Mouse (Mus musculus) brain, embryonic 14.5 days (tissue): ENCODE results near the gene Gpc6.

Experiments used
- CTCF ChIP-seq: fragments of 200-500 bp; IDR thresholded peaks from 2 replicates; pipeline ENCODE4 v1.5.1; 2012; ENCODE audit warnings: inconsistent platforms, mild to moderate bottlenecking, moderate library complexity, borderline replicate concordance; ENCODE audit not compliant: insufficient read depth, insufficient read length; ENCODE audit errors: extremely low read depth
- POLR2A ChIP-seq: fragments of 200-500 bp; IDR thresholded peaks from 2 replicates; pipeline ENCODE4 v1.6.1; 2012; ENCODE audit warnings: mild to moderate bottlenecking, inconsistent platforms, borderline replicate concordance; ENCODE audit not compliant: poor library complexity, insufficient read depth, insufficient read length, severe bottlenecking; ENCODE audit errors: extremely low read depth

DNA sequence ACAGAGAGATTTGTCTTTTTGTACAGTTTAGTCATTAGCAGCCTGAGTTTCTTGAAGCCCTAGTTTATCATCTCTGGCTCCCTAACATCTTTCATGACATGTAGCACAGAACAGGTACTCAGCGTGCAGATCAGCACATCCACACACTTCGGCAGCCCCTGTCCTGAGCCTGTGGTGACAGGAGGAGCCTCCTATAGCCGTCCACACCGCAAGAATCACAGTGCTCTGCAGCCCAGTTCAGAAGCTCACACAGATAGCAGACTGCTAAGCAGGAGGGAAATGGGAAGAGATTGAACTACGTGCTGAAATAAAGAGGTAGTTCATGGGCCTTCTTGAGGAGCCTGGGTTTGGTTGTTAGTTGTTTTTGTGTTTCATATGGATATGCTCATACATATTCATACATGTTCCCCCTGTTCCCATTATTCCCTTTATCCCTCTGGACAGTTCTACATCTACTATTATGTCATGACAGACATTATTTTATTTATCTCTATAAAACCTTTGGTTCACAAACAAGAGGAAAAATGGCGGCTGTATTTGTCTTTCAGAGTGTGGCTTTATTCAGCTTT is 832.8 kb downstream of the Gpc6 start:
- TF ChIP-seq CTCF (no peak), POLR2A (no peak)
